Mouse (Mus musculus) cortical plate, adult 2 months (tissue): ENCODE measurements around the gene Olfr97.

ENCODE experiments used
- CTCF ChIP-seq: fragments of 200-500 bp; IDR thresholded peaks from 2 replicates; pipeline ENCODE4 v1.5.1; 2011; ENCODE audit warnings: mild to moderate bottlenecking, control low read depth, low read length; ENCODE audit not compliant: insufficient read depth; ENCODE audit errors: extremely low read depth
- POLR2A ChIP-seq: fragments of 200-500 bp; IDR thresholded peaks from 2 replicates; pipeline ENCODE4 v1.6.1; 2011; ENCODE audit warnings: mild to moderate bottlenecking, low read length, control low read depth; ENCODE audit not compliant: insufficient read depth; ENCODE audit errors: extremely low read depth

DNA sequence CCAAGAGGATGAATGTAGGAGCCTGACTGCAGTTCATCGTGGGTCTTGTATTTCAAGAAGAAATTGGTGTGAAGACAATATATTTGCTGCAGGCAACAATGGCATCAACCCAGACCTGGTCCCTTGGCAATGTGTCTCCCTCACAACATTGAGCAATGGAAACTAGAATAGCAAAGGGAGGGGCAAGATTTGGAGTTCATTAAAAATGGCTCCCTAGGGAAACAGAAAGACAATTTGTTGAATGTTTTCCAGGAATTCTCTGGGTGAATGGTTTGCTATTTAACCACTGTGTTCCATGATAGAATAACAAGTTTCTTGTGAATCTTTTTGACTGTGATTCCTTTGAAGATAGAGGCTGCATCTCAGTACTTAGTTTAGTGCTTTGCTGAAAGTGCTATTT lies 26.5 kb upstream of the Olfr97 start, which contains the start of gene Olfr98:
- TF ChIP-seq CTCF (no peak), POLR2A (no peak)
